Mouse (Mus musculus) retina, postnatal 7 days (tissue): ENCODE data around the gene Tbc1d9b.
"Not testable (repeated sequence)": the region's sequence is repeated elsewhere in the genome, so short reads cannot be mapped to it uniquely, and the experiment has no call there.

Experiments
- DNase-seq: peaks from one replicate; pipeline ENCODE4 v3.0.0-alpha.2; 2012; ENCODE audit warnings: low read depth, low spot score

The Tbc1d9b gene

DNA sequence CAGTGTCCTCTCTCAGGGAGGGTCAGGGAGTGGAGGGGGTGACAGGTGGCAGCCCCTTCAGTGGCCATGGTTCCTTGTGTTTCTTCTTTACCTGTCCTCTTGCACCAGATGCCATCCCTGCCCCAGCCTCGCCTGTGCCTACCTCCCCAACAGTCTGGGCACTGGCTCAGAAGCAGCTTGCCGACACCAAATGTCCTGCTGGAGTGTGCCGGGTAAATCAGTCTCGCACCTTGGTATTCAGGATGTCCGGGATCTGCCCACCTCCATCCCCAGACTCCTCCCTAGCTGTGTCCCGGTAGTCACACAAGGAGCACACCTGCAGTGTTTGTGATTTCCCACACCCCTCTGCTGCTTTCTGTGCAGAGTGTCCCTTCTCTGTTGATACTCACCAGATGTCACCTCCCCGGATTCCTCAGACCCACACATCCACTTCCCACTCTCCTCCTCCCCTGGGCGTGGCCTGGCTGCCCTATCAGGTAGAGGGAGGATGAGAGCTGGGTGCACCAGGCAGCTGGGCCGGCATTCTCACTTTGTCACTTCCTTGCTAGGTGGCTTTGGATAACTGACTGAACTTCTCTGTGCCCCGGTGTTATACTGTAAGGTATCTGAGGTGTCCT is 7.1 kb downstream of the Tbc1d9b start:
- DNase-seq = no peak

DNA sequence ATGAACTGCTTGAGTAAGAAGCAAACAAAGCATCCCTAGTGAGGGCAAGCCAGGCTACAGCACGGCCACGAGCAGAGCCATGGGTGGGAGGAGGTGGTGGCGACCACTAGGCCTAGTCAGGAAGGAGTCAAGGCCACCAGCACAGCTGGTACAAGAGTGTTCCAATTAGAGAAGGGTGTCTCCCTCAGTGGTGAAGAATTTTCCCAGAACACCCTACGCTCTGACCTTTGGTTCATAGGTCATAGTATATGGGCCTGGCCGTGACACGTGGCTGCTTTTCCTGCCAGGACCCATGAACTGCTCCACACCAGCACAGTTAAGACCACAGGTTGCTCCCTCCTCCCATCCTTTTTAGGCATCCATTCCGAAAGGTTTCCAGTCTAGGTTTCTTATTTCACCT is 8.4 kb downstream of the Tbc1d9b start:
- DNase-seq = no peak

DNA sequence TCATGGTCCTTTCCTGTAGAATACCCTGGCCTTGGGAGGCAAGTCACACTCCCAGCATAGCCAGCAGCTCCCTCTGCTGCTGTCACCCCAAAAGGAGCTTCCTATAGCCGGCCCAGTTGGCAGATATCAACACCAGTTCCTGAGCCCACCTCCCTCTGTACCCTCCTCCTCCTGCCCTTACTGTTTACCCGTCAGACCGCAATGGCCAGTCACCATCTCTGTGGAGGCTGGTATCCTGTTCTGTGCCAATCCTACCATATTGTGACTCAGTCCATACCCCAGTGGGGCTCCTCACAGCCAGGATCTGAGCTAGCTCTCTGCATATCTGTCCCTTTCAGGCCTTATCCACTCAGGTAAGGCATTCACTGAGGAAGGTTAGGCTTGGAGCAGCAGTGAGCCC is 14.3 kb downstream of the Tbc1d9b start:
- DNase-seq = no peak

DNA sequence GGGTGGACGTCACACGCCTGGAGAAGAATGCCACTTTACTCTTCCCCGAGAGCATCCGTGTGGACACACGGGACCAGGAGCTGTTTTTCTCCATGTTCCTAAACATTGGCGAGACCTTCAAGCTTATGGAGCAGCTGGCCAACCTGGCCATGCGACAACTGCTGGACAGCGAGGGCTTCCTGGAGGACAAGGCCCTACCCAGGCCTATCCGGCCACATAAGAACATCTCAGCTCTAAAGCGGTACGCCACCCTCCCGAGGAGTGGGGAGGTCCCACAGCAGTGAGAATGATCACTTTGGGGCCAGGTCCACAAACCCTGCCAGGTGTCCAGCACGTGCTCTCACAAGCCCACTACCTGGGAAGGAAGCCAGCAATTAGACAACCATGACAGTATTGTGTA is 14.9 kb downstream of the Tbc1d9b start:
- DNase-seq = no peak

DNA sequence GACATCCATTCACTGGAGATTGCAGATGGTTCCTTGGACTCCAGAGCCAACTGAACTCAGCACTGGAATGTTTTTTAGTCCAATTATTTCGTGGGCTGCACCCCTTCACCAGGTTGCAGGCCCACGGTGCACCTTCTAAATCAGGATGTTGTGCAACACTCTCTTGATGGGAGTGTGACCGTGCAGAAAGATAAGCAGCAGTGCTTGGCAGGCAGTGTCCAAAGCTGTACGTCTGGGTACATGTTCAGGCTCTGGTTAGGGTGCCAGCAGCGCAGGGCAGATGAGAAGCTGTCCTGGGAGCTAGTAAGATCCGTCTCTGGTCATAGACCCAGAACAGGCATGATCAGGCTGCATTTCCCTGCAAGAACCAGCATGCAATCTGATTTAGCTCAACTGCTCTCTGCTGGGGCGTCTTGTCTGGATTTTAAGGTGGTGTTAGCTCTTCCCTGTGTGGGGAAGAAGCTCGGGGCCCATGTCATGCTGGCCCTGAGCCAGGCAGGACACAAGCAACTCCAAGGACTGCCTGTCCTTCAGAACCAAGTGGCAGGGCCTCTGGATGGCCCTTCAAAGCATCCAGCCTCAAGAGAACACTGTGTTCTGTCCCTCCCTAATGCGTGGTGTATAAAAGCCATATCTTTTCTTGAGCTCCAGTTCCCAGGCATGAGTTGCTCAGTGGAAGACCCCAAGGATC is 16.2 kb downstream of the Tbc1d9b start:
- no peak for DNase-seq

DNA sequence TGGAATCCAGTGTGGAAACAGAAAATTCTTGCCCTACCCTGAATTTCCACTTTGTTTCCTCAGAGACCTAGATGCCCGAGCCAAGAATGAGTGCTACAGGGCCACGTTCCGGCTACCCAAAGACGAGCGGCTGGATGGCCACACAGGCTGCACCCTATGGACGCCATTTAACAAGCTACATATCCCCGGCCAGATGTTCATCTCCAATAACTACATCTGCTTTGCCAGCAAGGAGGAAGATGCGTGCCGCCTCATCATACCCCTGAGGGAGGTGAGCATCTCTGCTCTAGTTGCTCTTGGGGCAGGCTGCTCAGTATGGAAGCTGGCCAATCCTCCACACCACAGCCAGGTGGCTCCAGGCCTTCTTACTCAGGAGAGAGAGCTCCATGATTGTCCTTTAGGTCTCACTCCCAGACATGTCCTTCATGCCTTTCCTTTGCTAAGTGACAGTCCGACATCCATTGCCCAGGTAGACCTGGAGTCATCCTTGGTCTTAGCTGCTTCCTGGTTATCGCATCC is 16.8 kb downstream of the Tbc1d9b start:
- DNase-seq = no peak

DNA sequence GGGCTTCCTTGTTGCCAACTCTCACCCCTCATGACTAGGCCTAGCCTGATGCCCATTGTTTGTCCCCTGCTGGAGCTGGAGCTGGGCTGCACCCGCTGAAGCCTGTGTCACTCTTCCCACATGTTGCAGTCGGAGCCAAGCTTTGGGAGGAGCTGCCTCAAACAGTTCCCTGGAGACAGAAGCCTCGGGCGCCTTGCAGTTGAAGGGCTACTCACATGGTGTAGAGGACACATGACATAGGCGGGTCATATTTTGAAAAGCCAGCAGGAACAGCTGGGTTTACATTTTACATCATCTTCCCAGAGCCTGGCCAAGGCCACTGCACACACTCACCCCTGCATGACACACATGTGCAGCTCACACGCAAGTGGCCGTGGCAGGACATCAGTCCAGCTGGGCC is 18.0 kb downstream of the Tbc1d9b start:
- DNase-seq = no peak

DNA sequence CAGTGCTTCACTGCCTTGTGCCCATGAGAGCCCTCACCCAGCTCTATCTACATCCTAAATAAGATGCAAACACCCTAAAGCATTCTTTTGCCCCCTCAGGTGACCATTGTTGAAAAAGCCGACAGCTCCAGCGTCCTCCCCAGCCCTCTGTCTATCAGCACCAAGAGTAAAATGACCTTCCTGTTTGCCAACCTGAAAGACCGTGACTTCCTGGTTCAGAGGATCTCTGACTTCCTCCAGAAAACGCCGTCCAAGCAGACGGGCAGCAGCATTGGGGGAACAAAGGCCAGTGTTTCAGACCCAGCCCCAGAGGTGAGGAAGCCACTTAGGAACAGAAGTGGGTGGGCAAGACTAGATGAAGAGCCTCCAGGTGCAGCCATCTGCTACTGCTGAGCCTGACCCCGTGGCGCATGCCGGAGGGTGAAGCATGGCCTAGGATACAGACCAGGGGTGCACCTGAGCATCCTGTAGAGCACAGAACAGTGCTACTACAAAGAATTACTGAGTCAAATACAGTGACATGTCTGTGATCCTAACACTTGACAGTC is 18.5 kb downstream of the Tbc1d9b start:
- no peak for DNase-seq

DNA sequence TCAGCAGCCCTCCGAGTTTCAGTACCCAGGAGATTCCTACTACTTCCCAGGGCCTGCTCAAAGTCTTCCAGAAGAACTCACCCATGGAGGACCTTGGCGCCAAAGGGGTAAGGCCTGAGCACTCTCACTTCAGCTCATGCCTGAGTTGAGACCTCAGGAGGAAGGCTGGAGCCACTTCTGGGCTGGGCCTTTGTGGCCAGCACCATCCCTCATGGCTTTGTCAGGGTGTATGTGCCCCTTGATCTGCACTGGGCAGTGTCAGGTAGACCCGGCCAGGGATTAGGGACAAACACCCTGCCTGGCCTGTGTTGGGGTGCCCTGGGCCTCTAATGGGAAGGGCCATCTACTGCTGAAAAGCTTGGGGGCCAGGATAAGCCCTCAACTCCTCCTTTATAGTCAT is 20.2 kb downstream of the Tbc1d9b start:
- no peak for DNase-seq

DNA sequence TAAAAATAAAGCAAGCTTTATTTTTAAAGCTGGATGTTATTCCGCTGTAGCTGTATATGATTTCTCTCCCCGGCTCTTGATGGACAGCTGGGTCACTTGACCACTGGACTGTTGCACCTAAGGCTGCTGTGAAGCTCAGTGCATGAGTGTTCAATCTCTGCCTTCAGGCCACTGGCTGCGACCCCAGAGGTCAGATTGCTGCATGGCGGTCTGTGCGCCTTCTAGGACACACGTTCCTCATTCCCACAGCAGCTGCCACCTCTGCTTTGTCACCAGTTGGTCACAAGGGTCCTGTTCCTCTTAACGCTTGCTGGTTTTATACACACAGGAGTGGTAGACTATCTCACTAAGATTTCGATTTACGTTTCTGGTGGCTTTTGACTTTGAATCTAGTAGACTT is 23.0 kb downstream of the Tbc1d9b start:
- DNase-seq = no peak

DNA sequence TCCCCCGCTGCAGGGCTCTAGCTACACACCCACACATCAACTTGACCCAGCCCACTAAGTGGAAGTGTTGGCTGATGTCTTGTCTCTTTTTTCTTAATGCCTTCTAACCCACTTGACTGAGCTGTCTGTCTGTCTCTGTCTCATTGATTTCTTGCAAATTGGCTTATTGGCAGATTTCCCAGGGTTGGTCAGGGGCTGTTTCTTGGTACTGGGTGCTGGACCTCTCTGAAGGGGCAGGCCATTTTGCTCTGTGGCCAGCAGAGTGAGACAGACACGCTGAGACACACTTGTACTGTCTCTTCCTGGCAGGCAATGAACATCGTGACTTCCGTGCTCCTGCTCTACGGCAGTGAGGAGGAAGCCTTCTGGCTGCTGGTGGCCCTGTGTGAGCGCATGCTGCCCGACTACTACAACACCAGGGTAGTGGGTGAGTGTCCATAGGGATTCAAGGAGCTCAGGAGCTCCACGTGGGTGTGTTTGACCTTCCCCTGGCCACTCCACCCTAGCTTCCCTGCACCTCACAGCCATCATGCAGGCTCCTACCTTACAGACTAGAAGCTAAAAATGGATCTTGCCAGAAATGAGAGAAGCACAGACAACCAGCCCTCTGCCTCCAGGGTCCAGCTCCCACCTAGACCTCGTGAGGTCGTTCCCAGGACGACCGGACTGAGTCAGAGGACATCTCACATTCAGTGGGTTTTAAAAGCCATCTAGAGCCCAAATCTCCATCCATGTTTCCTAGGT is 23.8 kb downstream of the Tbc1d9b start:
- DNase-seq = no peak

DNA sequence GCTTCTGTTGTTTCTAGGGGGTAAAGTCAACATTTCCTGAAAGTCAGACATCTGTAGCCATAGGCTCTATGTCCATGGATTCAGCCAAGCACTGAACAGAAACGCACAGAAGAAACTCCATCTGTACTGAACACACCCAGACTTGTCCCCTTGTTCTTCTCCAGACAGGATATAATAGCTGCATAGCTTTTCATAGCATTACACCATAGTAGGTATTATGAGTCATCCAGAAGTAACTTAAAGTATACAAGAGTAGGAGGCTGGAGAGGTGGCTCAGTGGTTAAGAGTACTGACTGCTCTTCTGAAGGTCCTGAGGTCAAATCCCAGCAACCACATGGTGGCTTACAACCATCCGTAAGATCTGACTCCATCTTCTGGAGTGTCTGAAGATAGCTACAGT is 24.6 kb downstream of the Tbc1d9b start:
- no peak for DNase-seq

DNA sequence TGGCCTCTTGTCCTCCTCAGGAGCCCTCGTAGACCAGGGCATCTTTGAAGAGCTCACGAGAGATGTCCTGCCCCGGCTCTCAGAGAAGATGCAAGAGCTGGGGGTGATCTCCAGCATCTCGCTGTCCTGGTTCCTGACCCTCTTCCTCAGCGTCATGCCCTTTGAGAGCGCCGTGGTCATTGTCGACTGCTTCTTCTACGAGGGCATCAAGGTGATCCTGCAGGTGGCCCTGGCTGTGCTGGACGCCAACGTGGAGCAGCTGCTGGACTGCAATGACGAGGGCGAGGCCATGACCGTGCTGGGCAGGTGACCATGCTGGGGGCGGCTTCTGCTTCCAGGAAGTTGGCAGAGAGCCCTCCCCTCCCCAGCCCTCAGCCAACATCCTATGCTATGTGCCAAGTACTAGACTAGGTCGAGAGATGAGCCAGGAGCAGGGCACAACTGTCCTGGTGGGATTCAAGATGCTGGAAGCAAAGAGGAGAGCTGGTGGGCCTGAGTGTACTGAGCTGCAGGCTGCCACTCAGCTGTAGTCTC is 25.6 kb downstream of the Tbc1d9b start:
- no peak for DNase-seq

DNA sequence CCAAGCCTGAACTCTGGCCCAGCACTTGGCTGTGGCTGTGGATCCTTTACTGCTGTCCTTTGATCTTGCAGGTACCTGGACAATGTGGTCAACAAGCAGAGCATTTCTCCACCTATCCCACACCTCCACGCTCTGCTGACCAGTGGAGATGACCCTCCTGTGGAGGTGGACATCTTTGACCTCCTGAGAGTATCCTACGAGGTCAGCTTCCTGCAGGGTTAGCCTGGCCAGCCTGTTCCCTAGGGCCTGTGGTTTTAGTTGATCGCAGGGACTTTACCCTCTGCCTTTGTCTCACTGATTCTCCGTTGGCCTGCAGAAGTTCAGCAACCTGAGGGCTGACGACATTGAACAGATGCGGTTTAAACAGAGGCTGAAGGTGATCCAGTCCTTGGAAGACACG is 27.1 kb downstream of the Tbc1d9b start:
- no peak for DNase-seq

DNA sequence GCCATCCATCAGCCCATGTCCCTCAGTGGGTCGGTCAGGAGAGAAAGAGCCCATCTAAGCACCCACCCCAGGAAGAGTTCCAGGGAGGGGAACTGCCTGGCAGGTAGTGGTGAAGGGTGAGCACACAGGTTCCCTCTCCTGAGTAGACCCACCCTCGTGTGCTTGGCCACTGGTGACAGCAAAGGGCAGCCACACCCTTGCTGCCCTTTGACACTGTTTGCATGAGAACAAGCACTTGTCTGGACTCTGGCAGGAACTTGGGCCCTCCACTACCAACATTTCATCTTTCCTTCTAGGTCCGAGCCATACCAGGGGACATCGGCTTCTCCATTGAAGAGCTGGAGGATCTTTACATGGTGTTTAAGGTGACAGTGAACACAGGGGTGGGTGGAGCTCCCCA is 28.2 kb downstream of the Tbc1d9b start:
- DNase-seq = no peak

DNA sequence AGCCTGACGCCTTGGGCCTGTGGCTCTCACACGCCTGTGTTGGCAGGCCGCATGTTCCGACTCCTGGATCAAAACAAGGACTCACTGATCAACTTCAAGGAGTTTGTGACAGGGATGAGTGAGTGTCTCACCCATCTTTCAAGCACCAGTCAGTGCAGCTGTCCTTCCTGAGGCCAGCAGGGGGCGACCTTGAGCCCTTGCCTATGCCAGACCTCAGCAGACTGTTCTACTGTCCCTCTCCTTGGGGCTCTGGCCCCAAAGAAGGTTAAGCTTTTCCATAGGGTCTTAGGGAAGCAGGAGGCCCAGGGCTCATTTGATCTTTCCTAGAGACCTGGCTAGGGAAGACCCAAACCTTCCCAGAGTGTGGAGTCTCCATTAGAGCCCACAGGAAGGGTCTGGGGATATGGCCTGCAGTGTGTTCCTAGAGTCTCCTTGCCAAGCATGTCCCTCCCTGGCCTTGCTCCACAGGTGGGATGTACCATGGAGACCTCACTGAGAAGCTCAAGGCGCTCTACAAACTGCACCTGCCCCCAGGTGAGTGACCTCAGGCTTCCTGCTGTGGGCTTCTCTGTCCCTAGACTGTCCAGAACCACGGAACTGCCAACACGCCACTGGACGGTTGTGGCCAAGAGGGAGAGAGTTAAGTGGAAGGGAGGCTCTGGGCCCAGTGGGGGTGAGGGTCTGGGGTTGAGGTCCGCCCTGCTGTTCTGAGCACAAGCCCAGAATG is 30.5 kb downstream of the Tbc1d9b start:
- peak; percentile 51 for DNase-seq

DNA sequence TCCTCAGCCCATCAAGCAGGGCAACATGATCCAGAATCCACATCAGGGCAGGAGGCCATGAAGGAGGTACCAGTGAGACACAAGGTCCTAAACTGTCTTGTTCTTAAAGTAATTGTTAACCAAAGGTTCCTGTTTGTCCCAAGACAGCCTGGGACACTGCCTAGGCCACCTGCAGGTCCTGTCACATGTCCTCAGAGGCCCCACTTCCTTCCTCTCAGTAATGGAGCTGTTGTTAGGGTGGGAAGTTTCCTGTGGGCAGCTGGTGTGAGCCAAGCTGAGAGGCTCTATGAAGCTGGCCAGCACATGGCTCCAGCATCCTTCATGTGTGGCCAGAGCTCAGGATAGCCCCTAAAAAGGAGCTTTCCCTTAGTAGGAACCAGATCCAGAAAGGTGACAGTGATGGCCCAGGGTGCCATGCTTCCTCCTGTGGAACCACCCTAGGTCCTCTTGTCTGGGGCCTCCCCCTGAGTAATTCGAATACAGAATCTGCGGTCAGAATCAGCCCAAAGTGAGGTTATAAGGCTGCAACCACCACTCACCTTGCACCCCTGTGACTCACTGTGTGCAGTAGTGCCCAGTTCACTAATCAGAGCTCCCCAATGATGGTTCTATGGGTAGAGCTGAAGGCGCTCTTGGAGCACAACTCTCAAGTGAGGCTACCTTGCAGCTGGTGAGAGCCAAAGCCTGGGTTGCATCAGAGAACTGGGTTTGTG is 31.3 kb downstream of the Tbc1d9b start:
- DNase-seq = no peak

DNA sequence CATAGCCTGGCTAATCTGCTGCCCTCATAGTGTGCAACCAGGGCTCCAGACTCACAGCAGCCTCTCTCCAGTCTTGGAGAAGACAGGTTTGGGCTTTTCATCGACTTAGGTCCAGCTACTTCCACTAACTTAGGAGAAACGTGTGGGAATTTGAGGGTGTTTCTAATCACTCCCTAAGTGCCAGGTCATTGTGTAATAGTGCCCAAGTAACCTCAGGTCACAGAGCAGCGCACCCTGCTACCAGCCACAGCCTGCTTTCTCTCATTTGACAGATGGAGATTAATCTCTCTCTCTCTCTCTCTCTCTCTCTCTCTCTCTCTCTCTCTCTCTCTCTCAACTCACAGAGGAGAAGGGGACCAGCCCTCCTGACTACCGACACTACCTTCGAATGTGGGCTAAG is 37.2 kb downstream of the Tbc1d9b start:
- no peak for DNase-seq

DNA sequence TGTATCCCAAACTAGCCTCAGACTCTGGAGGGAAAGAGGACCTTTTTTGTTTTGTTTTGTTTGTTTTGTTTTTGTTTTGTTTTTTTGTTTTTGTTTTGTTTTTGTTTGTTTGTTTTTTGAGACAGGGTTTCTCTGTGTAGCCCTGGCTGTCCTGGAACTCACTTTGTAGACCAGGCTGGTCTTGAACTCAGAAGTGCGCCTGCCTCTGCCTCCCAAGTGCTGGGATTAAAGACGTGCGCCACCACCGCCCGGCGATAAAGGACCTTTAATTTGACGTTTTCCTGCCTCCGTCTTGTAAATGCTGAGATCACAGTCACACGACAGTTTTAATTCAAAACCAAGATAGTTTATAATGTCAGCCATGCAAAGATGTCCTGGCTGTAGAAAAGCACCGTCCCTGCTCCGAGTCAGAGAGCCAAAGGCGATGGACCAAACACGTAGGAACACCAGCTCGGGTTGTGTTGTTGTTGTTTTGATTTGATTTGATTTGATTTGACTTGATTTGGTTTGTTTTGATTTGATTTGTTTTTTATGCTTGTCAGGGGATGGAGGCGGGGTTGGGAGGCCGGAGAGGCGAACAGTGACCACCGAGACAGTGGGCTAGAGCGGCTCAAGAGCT is 43.0 kb downstream of the Tbc1d9b start, which contains the start of gene Mrnip:
Gene Mrnip, plus strand, starts transcription at position 334 of the 619 bp plus-strand sequence.
- DNase-seq = not testable (repeated sequence)

DNA sequence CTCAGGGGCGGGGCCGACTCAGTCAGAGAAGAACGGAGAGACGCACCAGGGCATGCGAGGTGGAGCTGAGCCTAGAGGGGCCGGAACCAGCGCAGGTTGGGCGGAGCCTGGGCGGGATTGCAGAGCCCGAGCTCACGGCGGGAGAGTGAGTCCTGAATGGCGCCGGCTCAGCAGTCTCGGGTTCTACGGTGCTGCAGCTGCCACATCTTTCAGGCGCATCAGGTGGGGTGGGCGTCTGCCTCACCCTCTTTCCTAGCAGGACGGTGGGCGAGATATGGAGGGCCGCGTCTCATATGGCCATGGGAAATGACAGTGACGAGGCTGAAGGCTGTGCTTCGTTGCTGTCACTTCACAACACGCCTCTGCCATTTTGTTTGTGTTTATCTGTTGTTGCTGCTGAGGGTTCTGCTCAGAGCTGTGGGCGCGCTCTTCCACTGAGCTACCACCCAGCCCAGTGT is 43.6 kb downstream of the Tbc1d9b start:
- DNase-seq = peak; percentile 96
